Mouse (Mus musculus): Measurements from ENCODE around the gene Tcf23. TPM values are rescaled to one million over a fixed set of nuclear protein-coding genes. Genes with fewer than 3 reads are reported as not detected.

The Tcf23 gene
- polyA plus RNA-seq (2012; ENCODE audit: insufficient read depth, insufficient read length, low replicate concordance, missing spikeins) = not detected in 2 replicates

- no peak within 1 kb of the TSS for H3K4me3 ChIP-seq (ENCODE audit: insufficient read depth, low read depth, low read length)
- no peak for TF ChIP-seq POLR2A (IDR thresholded peaks at IDR 0.05; ENCODE audit: insufficient read depth, low read depth, low read length)
- TF ChIP-seq CTCF (IDR thresholded peaks at IDR 0.05; ENCODE audit: insufficient read depth, low read depth, low read length) = no peak
- 49% methylated on average over 8 of the region's 8 CpGs for WGBS
- H3K4me1 ChIP-seq (ENCODE audit: control insufficient read depth, insufficient read depth, low read length) = no peaks in the 10 kb centered on the region
- H3K27ac ChIP-seq (ENCODE audit: insufficient read depth, low read depth, low read length) = no peak within 1 kb of the TSS
Measured at GRCm38 (mm10) chr5:30968416-30968815, at the start of gene Tcf23. Tcf23 (plus strand) TSS chr5:30968662.

- H3K27ac ChIP-seq (ENCODE audit: insufficient read depth, low read depth, low read length) = no peak overlapping the region
- 93% methylated on average over 8 of the region's 8 CpGs for WGBS
- no peak overlapping the region for H3K4me3 ChIP-seq (ENCODE audit: insufficient read depth, low read depth, low read length)
- H3K4me1 ChIP-seq (ENCODE audit: control insufficient read depth, insufficient read depth, low read length) = peaks cover 27% of the 10 kb centered on the region
- TF ChIP-seq POLR2A (IDR thresholded peaks at IDR 0.05; ENCODE audit: insufficient read depth, low read depth, low read length) (no peak), CTCF (IDR thresholded peaks at IDR 0.05; ENCODE audit: insufficient read depth, low read depth, low read length) (no peak)
Measured at GRCm38 (mm10) chr5:30918691-30919090, 49.8 kb upstream of the Tcf23 start.

- 60% methylated on average over 11 of the region's 11 CpGs for WGBS
- TF ChIP-seq POLR2A (IDR thresholded peaks at IDR 0.05; ENCODE audit: insufficient read depth, low read depth, low read length) = no peak
- TF ChIP-seq CTCF (IDR thresholded peaks at IDR 0.05; ENCODE audit: insufficient read depth, low read depth, low read length) = no peak
- no peak overlapping the region for H3K4me3 ChIP-seq (ENCODE audit: insufficient read depth, low read depth, low read length)
- no peak overlapping the region for H3K27ac ChIP-seq (ENCODE audit: insufficient read depth, low read depth, low read length)
- peaks cover 27% of the 10 kb centered on the region for H3K4me1 ChIP-seq (ENCODE audit: control insufficient read depth, insufficient read depth, low read length)
Measured at GRCm38 (mm10) chr5:30919831-30920614, 48.4 kb upstream of the Tcf23 start.

- WGBS = 64% methylated on average over 19 of the region's 19 CpGs
Measured at GRCm38 (mm10) chr5:30920621-30921020, 47.8 kb upstream of the Tcf23 start.

GRCm38 (mm10) chr5:30921256-30922033, 47.0 kb upstream of the Tcf23 start, which contains the start of gene Khk:
Khk (plus strand) TSS chr5:30921431.
- peak; percentile 83 for TF ChIP-seq CTCF (IDR thresholded peaks at IDR 0.05; ENCODE audit: insufficient read depth, low read depth, low read length)
- peak; percentile 77 for TF ChIP-seq POLR2A (IDR thresholded peaks at IDR 0.05; ENCODE audit: insufficient read depth, low read depth, low read length)
- peak within 1 kb of the TSS; percentile 93 for H3K4me3 ChIP-seq (ENCODE audit: insufficient read depth, low read depth, low read length)
- H3K4me1 ChIP-seq (ENCODE audit: control insufficient read depth, insufficient read depth, low read length) = peaks cover 20% of the 10 kb centered on the region
- peak within 1 kb of the TSS; percentile 87; the same call in 1 of the 2 replicates for H3K27ac ChIP-seq (ENCODE audit: insufficient read depth, low read depth, low read length)
- under 1% methylated on average over 39 of the region's 40 CpGs for WGBS

More at GRCm38 (mm10) chr5:30920621-30921020, 47.8 kb upstream of the Tcf23 start:
- Histone ChIP-seq H3K4me3 (ENCODE audit: insufficient read depth, low read depth, low read length) (no peak overlapping the region), H3K27ac (ENCODE audit: insufficient read depth, low read depth, low read length) (no peak overlapping the region), H3K4me1 (ENCODE audit: control insufficient read depth, insufficient read depth, low read length) (peaks cover 24% of the 10 kb centered on the region)
- TF ChIP-seq CTCF (IDR thresholded peaks at IDR 0.05; ENCODE audit: insufficient read depth, low read depth, low read length) = no peak
- no peak for TF ChIP-seq POLR2A (IDR thresholded peaks at IDR 0.05; ENCODE audit: insufficient read depth, low read depth, low read length)

- H3K4me3 ChIP-seq (ENCODE audit: insufficient read depth, low read depth, low read length) = no peak overlapping the region
- WGBS = 81% methylated on average over 10 of the region's 10 CpGs
- H3K27ac ChIP-seq (ENCODE audit: insufficient read depth, low read depth, low read length) = no peak overlapping the region
- peaks cover 20% of the 10 kb centered on the region for H3K4me1 ChIP-seq (ENCODE audit: control insufficient read depth, insufficient read depth, low read length)
- TF ChIP-seq CTCF (IDR thresholded peaks at IDR 0.05; ENCODE audit: insufficient read depth, low read depth, low read length) (no peak), POLR2A (IDR thresholded peaks at IDR 0.05; ENCODE audit: insufficient read depth, low read depth, low read length) (no peak)
Measured at GRCm38 (mm10) chr5:30922581-30923041, 45.9 kb upstream of the Tcf23 start.

- Histone ChIP-seq H3K4me3 (ENCODE audit: insufficient read depth, low read depth, low read length) (no peak overlapping the region), H3K4me1 (ENCODE audit: control insufficient read depth, insufficient read depth, low read length) (peaks cover 20% of the 10 kb centered on the region), H3K27ac (ENCODE audit: insufficient read depth, low read depth, low read length) (no peak overlapping the region)
- TF ChIP-seq CTCF (IDR thresholded peaks at IDR 0.05; ENCODE audit: insufficient read depth, low read depth, low read length) (no peak), POLR2A (IDR thresholded peaks at IDR 0.05; ENCODE audit: insufficient read depth, low read depth, low read length) (no peak)
- 87% methylated on average over 6 of the region's 6 CpGs for WGBS
Measured at GRCm38 (mm10) chr5:30923119-30923518, 45.3 kb upstream of the Tcf23 start.

- 83% methylated on average over 8 of the region's 8 CpGs for WGBS
- TF ChIP-seq CTCF (IDR thresholded peaks at IDR 0.05; ENCODE audit: insufficient read depth, low read depth, low read length) = no peak
- TF ChIP-seq POLR2A (IDR thresholded peaks at IDR 0.05; ENCODE audit: insufficient read depth, low read depth, low read length) = no peak
- Histone ChIP-seq H3K4me1 (ENCODE audit: control insufficient read depth, insufficient read depth, low read length) (peaks cover 20% of the 10 kb centered on the region), H3K4me3 (ENCODE audit: insufficient read depth, low read depth, low read length) (no peak overlapping the region), H3K27ac (ENCODE audit: insufficient read depth, low read depth, low read length) (no peak overlapping the region)
Measured at GRCm38 (mm10) chr5:30924614-30925013, 43.8 kb upstream of the Tcf23 start.

Data from olfactory bulb, adult 2 months (tissue).